Mouse (Mus musculus) olfactory bulb, adult 2 months (tissue): ENCODE measurements around the gene Igfbp5.

ENCODE experiments used
- CTCF ChIP-seq: fragments of 200-500 bp; IDR thresholded peaks from 2 replicates; pipeline ENCODE4 v1.5.1; 2012; ENCODE audit warnings: low read depth, mild to moderate bottlenecking, low read length, moderate library complexity; ENCODE audit not compliant: insufficient read depth
- POLR2A ChIP-seq: fragments of 200-500 bp; IDR thresholded peaks from 2 replicates; pipeline ENCODE4 v1.6.1; 2012; ENCODE audit warnings: mild to moderate bottlenecking, low read depth, low read length, moderate library complexity; ENCODE audit not compliant: insufficient read depth

GRCm38 (mm10) chr1:72824707-72825101 is 50.0 kb downstream of the Igfbp5 start:
- TF ChIP-seq CTCF (no peak), POLR2A (no peak)
